Mouse (Mus musculus) hindbrain, embryonic 15.5 days (tissue): ENCODE data around the gene Xbp1. TPM values are rescaled to one million over a fixed set of nuclear protein-coding genes. Genes with fewer than 3 reads are reported as not detected.
"Not testable (repeated sequence)": the region's sequence is repeated elsewhere in the genome, so short reads cannot be mapped to it uniquely, and the experiment has no call there.

ENCODE experiments used
- ATAC-seq: fragments of 200-750 bp; cut with Nextera tagmentation; 2 replicates; pipeline ENCODE4 v1.8.0; 2017; ENCODE audit warnings: low read depth, moderate number of reproducible peaks, moderate TSS enrichment; ENCODE audit not compliant: low FRiP score
- H3K27ac ChIP-seq: fragments of 300-500 bp; sonication (generic); replicated peaks from 2 replicates; pipeline ENCODE4 v1.5.1; 2015; ENCODE audit warnings: mild to moderate bottlenecking, inconsistent platforms
- H3K27me3 ChIP-seq: fragments of 300-500 bp; sonication (generic); 2 replicates; pipeline ENCODE4 v1.6.1; 2015; ENCODE audit warnings: control low read depth, inconsistent platforms
- H3K36me3 ChIP-seq: fragments of 300-500 bp; sonication (generic); 2 replicates; pipeline ENCODE4 v1.6.1; 2015; ENCODE audit warnings: control low read depth, inconsistent platforms
- H3K4me1 ChIP-seq: fragments of 300-500 bp; sonication (generic); replicated peaks from 2 replicates; pipeline ENCODE4 v1.6.1; 2015; ENCODE audit warnings: control low read depth, inconsistent platforms
- H3K4me2 ChIP-seq: fragments of 300-500 bp; sonication (generic); 2 replicates; pipeline ENCODE4 v1.6.1; 2015; ENCODE audit warnings: moderate library complexity, mild to moderate bottlenecking, inconsistent platforms
- H3K4me3 ChIP-seq: fragments of 300-500 bp; sonication (generic); 2 replicates; pipeline ENCODE4 v1.5.1; 2015; ENCODE audit warnings: mild to moderate bottlenecking, inconsistent platforms
- H3K9ac ChIP-seq: fragments of 300-500 bp; sonication (generic); 2 replicates; pipeline ENCODE4 v1.6.1; 2015; ENCODE audit warnings: inconsistent platforms
- H3K9me3 ChIP-seq: fragments of 300-500 bp; sonication (generic); 2 replicates; pipeline ENCODE4 v1.6.1; 2016; ENCODE audit warnings: control low read depth, inconsistent platforms
- WGBS: fragments of 180-500 bp; shearing (Covaris S2); methylation state at CpG from one replicate; pipeline ENCODE4 v1.1.7; 2015; 5-methylcytosine and 5-hydroxymethylcytosine counted together
- polyA plus RNA-seq: library from polyadenylated mRNA; unstranded; fragments of >200 nt; fragmentation: Nextera tagmentation; extraction: Ambion mirVana; gene quantifications from 2 replicates; pipeline ENCODE4 v1.2.1, GENCODE M21; 2015

Gene Xbp1
- polyA plus RNA-seq, 1 experiment from 2014 or later: 157 TPM

- Histone ChIP-seq H3K27me3 (no peaks in the 10 kb centered on the region), H3K27ac (no peak overlapping the region), H3K9ac (no peak overlapping the region), H3K36me3 (no peaks in the 10 kb centered on the region), H3K4me1 (no peaks in the 10 kb centered on the region), H3K9me3 (no peaks in the 10 kb centered on the region), H3K4me2 (no peak overlapping the region), H3K4me3 (no peak overlapping the region)
- 92% methylated on average over 8 of the region's 8 CpGs for WGBS
- no peak for ATAC-seq
These were observed 11.0 kb upstream of the Xbp1 start for GRCm38 (mm10) chr11:5509215-5510098.

GRCm38 (mm10) chr11:5510099-5510391 lies 10.4 kb upstream of the Xbp1 start:
- H3K36me3 ChIP-seq: no peaks in the 10 kb centered on the region
- no peaks in the 10 kb centered on the region for H3K4me1 ChIP-seq
- no peak for ATAC-seq
- no peak overlapping the region for H3K4me3 ChIP-seq
- no peaks in the 10 kb centered on the region for H3K9me3 ChIP-seq
- no peak overlapping the region for H3K4me2 ChIP-seq
- 84% methylated on average over 5 of the region's 5 CpGs for WGBS
- H3K27ac ChIP-seq: no peak overlapping the region
- H3K9ac ChIP-seq: no peak overlapping the region
- H3K27me3 ChIP-seq: no peaks in the 10 kb centered on the region

- H3K36me3 ChIP-seq, H3K4me1 ChIP-seq, H3K4me2 ChIP-seq, H3K9ac ChIP-seq, H3K27ac ChIP-seq, H3K27me3 ChIP-seq, ATAC-seq, H3K9me3 ChIP-seq, H3K4me3 ChIP-seq: not testable (repeated sequence)
- no CpG with 5 or more reads among the region's 2 CpGs for WGBS
These were observed 9.8 kb upstream of the Xbp1 start for GRCm38 (mm10) chr11:5510686-5511085.

- 80% methylated on average over 12 of the region's 12 CpGs for WGBS
- no peak for ATAC-seq
These were observed 8.2 kb upstream of the Xbp1 start for GRCm38 (mm10) chr11:5512099-5512725.

GRCm38 (mm10) chr11:5512961-5513360 lies 7.5 kb upstream of the Xbp1 start:
- ATAC-seq: no peak
- H3K4me1 ChIP-seq: no peaks in the 10 kb centered on the region
- H3K4me3 ChIP-seq: no peak overlapping the region
- no peak overlapping the region for H3K9ac ChIP-seq
- no peak overlapping the region for H3K27ac ChIP-seq
- H3K27me3 ChIP-seq: no peaks in the 10 kb centered on the region
- H3K36me3 ChIP-seq: no peaks in the 10 kb centered on the region
- no peak overlapping the region for H3K4me2 ChIP-seq
- 85% methylated on average over 8 of the region's 8 CpGs for WGBS
- no peaks in the 10 kb centered on the region for H3K9me3 ChIP-seq

More at GRCm38 (mm10) chr11:5512099-5512725, 8.2 kb upstream of the Xbp1 start:
- H3K27me3 ChIP-seq: no peaks in the 10 kb centered on the region
- H3K36me3 ChIP-seq: no peaks in the 10 kb centered on the region
- no peak overlapping the region for H3K27ac ChIP-seq
- H3K4me2 ChIP-seq: no peak overlapping the region
- H3K9me3 ChIP-seq: no peaks in the 10 kb centered on the region
- no peak overlapping the region for H3K4me3 ChIP-seq
- H3K9ac ChIP-seq: no peak overlapping the region
- no peaks in the 10 kb centered on the region for H3K4me1 ChIP-seq

GRCm38 (mm10) chr11:5514091-5514490 lies 6.4 kb upstream of the Xbp1 start:
- Histone ChIP-seq H3K9me3 (no peaks in the 10 kb centered on the region), H3K4me3 (no peak overlapping the region), H3K36me3 (no peaks in the 10 kb centered on the region), H3K4me1 (no peaks in the 10 kb centered on the region), H3K9ac (no peak overlapping the region), H3K27ac (no peak overlapping the region), H3K27me3 (no peaks in the 10 kb centered on the region), H3K4me2 (no peak overlapping the region)
- ATAC-seq: no peak
- 90% methylated on average over 4 of the region's 4 CpGs for WGBS

- H3K4me2 ChIP-seq: no peak overlapping the region
- H3K9me3 ChIP-seq: no peaks in the 10 kb centered on the region
- no peaks in the 10 kb centered on the region for H3K27me3 ChIP-seq
- H3K27ac ChIP-seq: no peak overlapping the region
- H3K9ac ChIP-seq: no peak overlapping the region
- H3K4me1 ChIP-seq: peaks cover 4% of the 10 kb centered on the region
- no peaks in the 10 kb centered on the region for H3K36me3 ChIP-seq
- H3K4me3 ChIP-seq: no peak overlapping the region
- ATAC-seq: no peak
- WGBS: 83% methylated on average over 6 of the region's 6 CpGs
These were observed 5.3 kb upstream of the Xbp1 start for GRCm38 (mm10) chr11:5515196-5515595.

- Histone ChIP-seq H3K9ac (no peak overlapping the region), H3K27me3 (no peaks in the 10 kb centered on the region), H3K9me3 (no peaks in the 10 kb centered on the region), H3K27ac (no peak overlapping the region), H3K36me3 (no peaks in the 10 kb centered on the region), H3K4me3 (no peak overlapping the region), H3K4me2 (no peak overlapping the region), H3K4me1 (peaks cover 4% of the 10 kb centered on the region)
- no peak for ATAC-seq
- WGBS: 81% methylated on average over 6 of the region's 6 CpGs
These were observed 4.8 kb upstream of the Xbp1 start for GRCm38 (mm10) chr11:5515655-5516054.

- Histone ChIP-seq H3K27ac (no peak overlapping the region), H3K4me2 (no peak overlapping the region), H3K4me1 (peaks cover 4% of the 10 kb centered on the region), H3K4me3 (no peak overlapping the region), H3K9me3 (no peaks in the 10 kb centered on the region), H3K27me3 (no peaks in the 10 kb centered on the region), H3K36me3 (no peaks in the 10 kb centered on the region), H3K9ac (no peak overlapping the region)
- ATAC-seq: no peak
- WGBS: 84% methylated on average over 7 of the region's 7 CpGs
These were observed 4.3 kb upstream of the Xbp1 start for GRCm38 (mm10) chr11:5516151-5516550.

GRCm38 (mm10) chr11:5516617-5517016 lies 3.8 kb upstream of the Xbp1 start:
- no peak overlapping the region for H3K4me3 ChIP-seq
- WGBS: 94% methylated on average over 14 of the region's 14 CpGs

GRCm38 (mm10) chr11:5517346-5517745 lies 3.1 kb upstream of the Xbp1 start:
- WGBS: 89% methylated on average over 6 of the region's 6 CpGs
- no peak for ATAC-seq
- H3K4me1 ChIP-seq: peaks cover 11% of the 10 kb centered on the region

More at GRCm38 (mm10) chr11:5516617-5517016, 3.8 kb upstream of the Xbp1 start:
- Histone ChIP-seq H3K4me2 (no peak overlapping the region), H3K4me1 (peaks cover 4% of the 10 kb centered on the region), H3K27ac (no peak overlapping the region), H3K9me3 (no peaks in the 10 kb centered on the region), H3K27me3 (no peaks in the 10 kb centered on the region), H3K9ac (no peak overlapping the region), H3K36me3 (no peaks in the 10 kb centered on the region)
- ATAC-seq: no peak

GRCm38 (mm10) chr11:5519681-5520080 lies 778 bp upstream of the Xbp1 start:
- Histone ChIP-seq H3K4me1 (peaks cover 31% of the 10 kb centered on the region), H3K9ac (peak overlapping the region; percentile 99; the same call in 1 of the 2 replicates), H3K27ac (no peak overlapping the region; the same call in 1 of the 2 replicates), H3K4me2 (peak overlapping the region; percentile 85), H3K4me3 (peak overlapping the region; percentile 94), H3K27me3 (no peaks in the 10 kb centered on the region), H3K36me3 (peaks cover 19% of the 10 kb centered on the region), H3K9me3 (no peaks in the 10 kb centered on the region)
- no peak for ATAC-seq
- WGBS: 85% methylated on average over 3 of the region's 3 CpGs

More at GRCm38 (mm10) chr11:5517346-5517745, 3.1 kb upstream of the Xbp1 start:
- Histone ChIP-seq H3K9me3 (no peaks in the 10 kb centered on the region), H3K4me3 (no peak overlapping the region), H3K27ac (no peak overlapping the region), H3K36me3 (no peaks in the 10 kb centered on the region), H3K4me2 (no peak overlapping the region), H3K9ac (no peak overlapping the region), H3K27me3 (no peaks in the 10 kb centered on the region)
